Mouse (Mus musculus) small intestine, adult 2 months (tissue): ENCODE measurements at regions not wholly inside any gene's neighbourhood (a gene's known extent, or its start where the extent isn't known, plus 50 kb on each side); places are given as distances from the start of the nearest gene placed in this dataset.

Experiments used
- CTCF ChIP-seq: fragments of 200-500 bp; IDR thresholded peaks from 2 replicates; pipeline ENCODE4 v1.5.1; 2012; ENCODE audit warnings: low read depth, mild to moderate bottlenecking, control low read depth, inconsistent platforms, low read length, moderate library complexity, mixed read lengths; ENCODE audit not compliant: insufficient replicate concordance, insufficient read length; ENCODE audit errors: extremely low read depth
- POLR2A ChIP-seq: fragments of 200-500 bp; IDR thresholded peaks from 2 replicates; pipeline ENCODE4 v1.6.1; 2012; ENCODE audit warnings: low read depth, mild to moderate bottlenecking, control low read depth, inconsistent platforms, low read length, moderate library complexity

GRCm38 (mm10) chr1:13467886-13468630 lies 2054.2 kb downstream of the A830018L16Rik start:
- TF ChIP-seq CTCF (no peak), POLR2A (no peak)
